Mouse (Mus musculus) forebrain, embryonic 16.5 days (tissue): ENCODE measurements around the gene Pcsk5. TPM values are rescaled to one million over a fixed set of nuclear protein-coding genes. Genes with fewer than 3 reads are reported as not detected.
A peak's percentile ranks its signal among the peaks of the same experiment; 100 is the strongest.

Experiments
- ATAC-seq: fragments of 200-750 bp; cut with Nextera tagmentation; 2 replicates; pipeline ENCODE4 v1.8.0; 2017; ENCODE audit warnings: mild to moderate bottlenecking, moderate library complexity
- H3K27ac ChIP-seq: fragments of 300-500 bp; sonication (generic); 2 replicates; pipeline ENCODE4 v1.5.1; 2014; ENCODE audit warnings: low read length, control low read depth
- H3K27me3 ChIP-seq: fragments of 300-500 bp; sonication (generic); replicated peaks from 2 replicates; pipeline ENCODE4 v1.6.1; 2014; ENCODE audit warnings: low read length; ENCODE audit not compliant: control insufficient read depth, insufficient read depth
- H3K36me3 ChIP-seq: fragments of 300-500 bp; sonication (generic); 2 replicates; pipeline ENCODE4 v1.6.1; 2014; ENCODE audit not compliant: control insufficient read depth, insufficient read depth
- H3K4me1 ChIP-seq: fragments of 300-500 bp; sonication (generic); replicated peaks from 2 replicates; pipeline ENCODE4 v1.6.1; 2014; ENCODE audit warnings: low read length; ENCODE audit not compliant: control insufficient read depth, insufficient read depth
- H3K4me2 ChIP-seq: fragments of 300-500 bp; sonication (generic); 2 replicates; pipeline ENCODE4 v1.6.1; 2014; ENCODE audit warnings: mild to moderate bottlenecking, low read length, control low read depth
- H3K4me3 ChIP-seq: fragments of 300-500 bp; sonication (generic); replicated peaks from 2 replicates; pipeline ENCODE4 v1.5.1; 2014; ENCODE audit warnings: mild to moderate bottlenecking, low read length, control low read depth
- H3K9ac ChIP-seq: fragments of 300-500 bp; sonication (generic); replicated peaks from 2 replicates; pipeline ENCODE4 v1.6.1; 2014; ENCODE audit warnings: low read depth, low read length, control low read depth
- H3K9me3 ChIP-seq: fragments of 300-500 bp; sonication (generic); 2 replicates; pipeline ENCODE4 v1.6.1; 2016; ENCODE audit warnings: low read length; ENCODE audit not compliant: control insufficient read depth
- WGBS: fragments of 180-500 bp; shearing (Covaris S2); extraction: QIAGEN DNeasy Blood & Tissue Kit; methylation state at CpG from one replicate; pipeline ENCODE4 v1.1.7; 2014; 5-methylcytosine and 5-hydroxymethylcytosine counted together
- polyA plus RNA-seq: library from polyadenylated mRNA; unstranded; fragments of >200 nt; fragmentation: Nextera tagmentation; extraction: Ambion mirVana; gene quantifications from 2 replicates; pipeline ENCODE4 v1.2.1, GENCODE M21; 2015

Gene Pcsk5
- polyA plus RNA-seq, 1 experiment from 2014 or later: 7.9 TPM

DNA sequence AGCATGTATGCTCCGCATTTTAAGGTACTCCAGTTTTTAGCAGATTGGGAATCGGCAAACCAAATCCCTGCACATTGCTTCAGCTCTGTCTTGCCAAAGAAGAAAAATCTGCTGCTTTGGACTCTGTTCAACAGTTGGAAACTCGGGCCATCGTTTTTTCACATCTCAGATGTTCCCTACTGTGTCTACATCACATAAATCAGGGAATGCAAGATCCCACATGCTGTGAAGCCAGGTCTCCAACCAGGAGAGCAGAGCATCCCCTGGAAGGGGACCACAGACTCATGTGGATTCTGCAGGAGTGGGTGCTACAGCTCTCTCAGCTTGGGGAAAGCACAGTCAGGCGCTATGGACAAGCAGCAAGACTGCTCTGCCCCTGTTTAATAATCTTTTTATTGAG, 18.4 kb downstream of the Pcsk5 start:
- H3K4me2 ChIP-seq: no peak overlapping the region
- ATAC-seq: peak; percentile 75
- 69% methylated on average over 5 of the region's 5 CpGs for WGBS

DNA sequence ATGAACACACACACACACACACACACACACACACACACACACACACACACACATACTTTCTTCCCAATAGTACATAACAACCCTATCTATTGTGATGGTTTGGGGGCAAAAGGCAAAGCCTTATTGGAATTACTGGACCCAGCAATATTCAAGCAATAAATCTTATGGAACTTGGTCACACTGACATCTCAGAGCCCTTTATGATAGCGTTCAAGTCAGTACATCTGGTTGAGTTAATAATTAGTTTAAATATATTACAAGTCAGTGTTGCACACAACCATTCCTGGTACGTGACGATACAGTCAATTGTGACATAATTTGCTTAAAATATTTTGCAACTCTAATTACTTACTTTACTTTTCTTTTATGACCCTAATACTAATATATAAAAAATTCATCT, 22.4 kb downstream of the Pcsk5 start:
- Histone ChIP-seq H3K4me1 (0 out of 2 replicates have a peak, but pooled peaks cover 3% of the 10 kb centered on the region), H3K9me3 (no peaks in the 10 kb centered on the region), H3K36me3 (no peaks in the 10 kb centered on the region), H3K9ac (no peak overlapping the region), H3K27ac (no peak overlapping the region), H3K4me2 (no peak overlapping the region), H3K4me3 (no peak overlapping the region), H3K27me3 (no peaks in the 10 kb centered on the region)
- ATAC-seq: no peak
- 89% methylated on average over 3 of the region's 3 CpGs for WGBS

More for the DNA sequence above, 18.4 kb downstream of the Pcsk5 start:
- Histone ChIP-seq H3K36me3 (no peaks in the 10 kb centered on the region), H3K4me1 (0 out of 2 replicates have a peak, but pooled peaks cover 3% of the 10 kb centered on the region), H3K27me3 (no peaks in the 10 kb centered on the region), H3K4me3 (no peak overlapping the region), H3K9me3 (no peaks in the 10 kb centered on the region), H3K27ac (peak overlapping the region; percentile 11; the same call in 1 of the 2 replicates), H3K9ac (no peak overlapping the region)

DNA sequence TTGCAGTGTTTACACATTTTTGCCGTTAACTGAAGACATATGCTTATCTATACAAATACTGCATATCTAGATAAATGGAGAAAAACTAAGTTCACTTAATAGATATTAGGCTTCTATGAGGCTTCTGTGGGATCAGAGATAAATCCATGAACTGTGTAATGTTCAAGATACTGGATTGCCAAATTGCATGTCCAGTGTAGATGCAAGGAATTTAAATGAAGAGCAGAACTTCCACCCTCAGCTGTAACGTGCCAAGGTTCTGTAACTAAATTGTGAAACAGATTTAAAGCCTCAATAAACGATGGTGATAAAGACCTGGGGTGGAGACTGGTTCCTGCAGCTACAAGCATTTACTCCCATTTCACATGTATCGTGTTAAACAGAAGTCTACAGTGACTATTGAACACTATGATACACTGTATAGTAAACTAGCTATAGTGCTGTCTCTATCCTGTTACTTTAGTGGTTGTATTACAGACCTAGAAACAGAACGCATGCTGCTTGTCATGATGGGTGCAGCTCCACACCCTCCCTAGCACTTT, 23.9 kb downstream of the Pcsk5 start:
- no peak for ATAC-seq
- WGBS: 77% methylated on average over 5 of the region's 5 CpGs
- Histone ChIP-seq H3K4me2 (no peak overlapping the region), H3K36me3 (no peaks in the 10 kb centered on the region), H3K4me3 (no peak overlapping the region), H3K9me3 (no peaks in the 10 kb centered on the region), H3K27me3 (no peaks in the 10 kb centered on the region), H3K4me1 (no peaks in the 10 kb centered on the region), H3K9ac (no peak overlapping the region), H3K27ac (no peak overlapping the region)

DNA sequence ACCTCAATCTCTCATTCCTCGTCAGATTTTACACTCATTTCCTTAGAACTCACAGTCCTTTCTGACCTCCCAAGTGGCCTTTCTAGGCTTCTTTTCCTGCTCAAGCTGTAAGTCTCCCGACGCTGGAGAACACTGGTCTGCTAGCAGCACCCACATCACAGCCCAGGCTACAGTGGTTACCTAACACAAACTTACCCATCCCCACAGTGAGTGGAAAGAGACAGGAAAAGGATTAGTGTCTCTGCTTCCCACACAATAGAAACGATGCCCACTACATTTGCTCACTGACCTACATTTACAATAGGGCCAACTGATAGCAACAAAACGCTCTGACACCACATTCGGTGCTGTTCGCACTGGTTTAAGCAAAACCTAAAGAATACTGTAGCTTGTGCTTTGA, 24.8 kb downstream of the Pcsk5 start:
- Histone ChIP-seq H3K27ac (no peak overlapping the region), H3K4me1 (no peaks in the 10 kb centered on the region), H3K9me3 (no peaks in the 10 kb centered on the region), H3K4me3 (no peak overlapping the region), H3K36me3 (no peaks in the 10 kb centered on the region), H3K9ac (no peak overlapping the region), H3K27me3 (no peaks in the 10 kb centered on the region), H3K4me2 (no peak overlapping the region)
- WGBS: 77% methylated on average over 7 of the region's 7 CpGs
- ATAC-seq: no peak

DNA sequence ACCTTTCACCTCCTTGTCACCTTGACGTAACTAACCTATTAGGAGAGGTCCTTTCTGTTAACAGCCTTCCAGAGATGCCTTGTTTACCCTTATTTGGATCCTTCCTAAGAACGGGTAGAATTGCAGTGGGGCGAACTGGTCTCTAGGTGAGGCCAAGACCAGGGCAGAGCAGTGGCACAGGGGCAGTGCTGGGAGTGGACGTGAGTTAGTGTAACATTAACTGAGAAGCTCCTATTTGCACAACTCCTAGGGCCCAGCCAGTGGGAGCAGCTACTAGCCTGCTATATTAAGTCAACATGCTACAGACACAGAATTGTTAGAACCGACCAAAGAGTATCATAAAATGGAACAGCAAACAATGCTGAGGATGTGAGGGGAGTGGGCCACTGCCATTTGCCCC, 30.8 kb downstream of the Pcsk5 start:
- Histone ChIP-seq H3K4me2 (no peak overlapping the region), H3K9me3 (no peaks in the 10 kb centered on the region), H3K36me3 (no peaks in the 10 kb centered on the region), H3K4me1 (no peaks in the 10 kb centered on the region), H3K27me3 (no peaks in the 10 kb centered on the region), H3K9ac (no peak overlapping the region), H3K4me3 (no peak overlapping the region), H3K27ac (no peak overlapping the region)
- WGBS: 90% methylated on average over 5 of the region's 5 CpGs
- ATAC-seq: no peak

DNA sequence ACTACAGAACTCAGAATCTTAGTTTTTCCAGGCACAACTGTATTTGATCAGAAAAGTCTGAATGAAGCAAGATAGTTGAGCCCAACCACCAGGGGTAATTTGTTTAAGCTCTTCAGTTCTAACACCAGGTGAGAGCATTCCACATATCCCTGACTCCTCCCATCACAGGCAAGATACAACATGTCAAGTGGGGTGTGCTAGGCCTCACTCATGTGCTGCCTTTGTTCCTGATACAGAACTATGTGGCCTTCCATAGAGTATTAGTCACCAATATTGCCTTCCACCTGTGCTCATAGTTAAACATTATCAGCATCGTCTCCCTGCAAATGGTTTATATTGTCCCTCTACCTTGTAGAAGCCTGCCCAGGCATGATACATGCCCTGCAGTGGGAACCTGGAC, 36.6 kb downstream of the Pcsk5 start:
- Histone ChIP-seq H3K27ac (no peak overlapping the region), H3K9ac (no peak overlapping the region), H3K4me3 (no peak overlapping the region), H3K4me2 (no peak overlapping the region), H3K36me3 (no peaks in the 10 kb centered on the region), H3K4me1 (peaks cover 5% of the 10 kb centered on the region), H3K27me3 (no peaks in the 10 kb centered on the region), H3K9me3 (no peaks in the 10 kb centered on the region)
- ATAC-seq: no peak
- WGBS: 92% methylated on average over 1 of the region's 1 CpGs

DNA sequence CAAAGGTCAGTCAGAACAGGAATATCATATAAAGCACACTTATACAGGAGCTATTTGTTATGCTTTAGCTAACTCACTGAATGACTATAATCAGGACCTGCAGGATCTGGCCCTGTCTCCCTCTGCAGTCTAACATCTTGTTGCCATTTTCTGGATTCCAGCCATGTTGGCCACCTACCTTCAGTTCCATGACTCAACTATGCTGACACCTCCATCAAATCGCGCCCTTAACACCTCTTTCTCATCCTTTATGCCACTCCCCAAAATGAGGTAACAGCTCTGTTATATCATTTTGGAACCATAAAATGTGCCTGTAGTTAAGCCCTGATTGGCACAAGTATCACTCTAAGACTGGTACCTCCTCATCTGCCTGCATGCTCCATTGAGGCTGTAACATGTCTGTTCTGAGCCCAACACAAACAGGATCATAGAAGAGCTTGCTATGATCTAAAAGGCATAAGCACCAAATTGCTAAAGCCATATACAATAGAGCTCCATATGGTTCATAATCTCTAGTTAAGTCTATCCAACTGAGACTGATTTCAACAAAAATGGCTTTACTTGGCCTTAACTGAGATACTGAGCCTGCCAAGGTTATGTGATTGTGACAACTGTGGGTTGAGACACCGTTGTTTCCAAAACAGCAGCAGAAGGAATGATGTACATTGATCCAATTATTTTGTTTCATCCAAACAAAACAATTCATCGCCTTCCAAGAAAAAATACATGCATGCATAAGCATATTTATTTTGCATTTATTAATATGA, 37.8 kb downstream of the Pcsk5 start:
- Histone ChIP-seq H3K4me3 (no peak overlapping the region), H3K9me3 (no peaks in the 10 kb centered on the region), H3K4me1 (peaks cover 5% of the 10 kb centered on the region), H3K36me3 (no peaks in the 10 kb centered on the region), H3K4me2 (no peak overlapping the region), H3K9ac (no peak overlapping the region), H3K27me3 (no peaks in the 10 kb centered on the region), H3K27ac (no peak overlapping the region)
- 72% methylated on average over 4 of the region's 4 CpGs for WGBS
- ATAC-seq: peak; percentile 69

DNA sequence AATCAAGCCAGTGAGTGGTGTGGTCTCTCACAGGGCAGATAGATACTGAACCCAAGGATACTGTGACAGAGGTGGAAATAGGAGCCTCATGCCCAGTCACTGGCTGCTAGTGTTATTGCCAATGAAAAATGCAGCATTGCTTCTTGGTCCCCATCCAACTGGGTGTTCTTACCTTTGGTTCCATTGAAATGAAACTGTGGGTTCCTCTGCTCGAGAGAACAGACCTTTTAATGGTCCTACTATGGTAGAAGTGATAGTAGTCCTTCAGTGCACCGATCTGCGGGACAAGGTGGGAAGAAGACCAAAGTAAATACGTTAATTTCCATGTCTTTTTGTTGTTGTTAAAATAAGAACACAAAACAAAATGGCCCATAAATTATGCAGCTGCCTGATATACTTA, 44.0 kb downstream of the Pcsk5 start:
- Histone ChIP-seq H3K9ac (no peak overlapping the region), H3K9me3 (no peaks in the 10 kb centered on the region), H3K4me2 (no peak overlapping the region), H3K27me3 (no peaks in the 10 kb centered on the region), H3K27ac (no peak overlapping the region), H3K4me1 (no peaks in the 10 kb centered on the region), H3K4me3 (no peak overlapping the region), H3K36me3 (no peaks in the 10 kb centered on the region)
- WGBS: 85% methylated on average over 4 of the region's 4 CpGs
- ATAC-seq: no peak

DNA sequence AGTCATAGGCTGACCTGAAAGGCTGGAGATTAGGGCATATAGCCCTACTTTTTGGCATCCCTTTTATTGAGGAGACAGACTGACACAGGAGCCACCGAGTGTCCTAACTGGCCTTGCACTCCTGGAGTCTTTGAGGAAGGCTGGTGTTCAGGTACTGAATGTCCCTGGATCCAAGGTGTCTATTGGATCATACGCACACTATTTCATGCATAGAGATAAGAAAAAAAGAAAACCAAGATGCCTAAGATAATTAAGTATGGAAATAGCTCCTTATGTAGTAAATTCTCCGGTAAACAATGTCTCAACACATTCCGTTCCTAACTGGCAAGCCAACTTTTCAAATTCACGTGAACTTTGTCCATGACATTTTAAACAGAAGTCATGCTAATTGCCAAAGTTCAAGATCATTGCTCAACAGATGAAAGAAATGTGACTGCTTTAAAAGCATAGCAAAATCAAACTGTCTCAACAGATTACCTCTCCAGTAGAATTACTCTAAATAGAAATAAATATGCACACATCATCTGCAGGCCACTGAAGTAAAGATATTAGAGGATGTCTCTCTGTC, 45.9 kb downstream of the Pcsk5 start:
- ATAC-seq: no peak
- no peak overlapping the region for H3K4me2 ChIP-seq
- no peak overlapping the region for H3K4me3 ChIP-seq
- 88% methylated on average over 5 of the region's 5 CpGs for WGBS
- no peaks in the 10 kb centered on the region for H3K36me3 ChIP-seq
- no peak overlapping the region for H3K27ac ChIP-seq
- H3K27me3 ChIP-seq: no peaks in the 10 kb centered on the region
- no peaks in the 10 kb centered on the region for H3K9me3 ChIP-seq
- H3K9ac ChIP-seq: no peak overlapping the region
- H3K4me1 ChIP-seq: no peaks in the 10 kb centered on the region
